Mouse (Mus musculus) mature B cell (primary cell): Measurements from ENCODE around the gene Usp49.
"Not testable (repeated sequence)": the region's sequence is repeated elsewhere in the genome, so short reads cannot be mapped to it uniquely, and the experiment has no call there.

ENCODE experiments used
- in situ Hi-C: fragments of 300-500 bp; cut with MboI; formaldehyde crosslinking; loops from 2 replicates; pipeline ENCODE4 v1.14.3; 2019

The Usp49 gene

DNA sequence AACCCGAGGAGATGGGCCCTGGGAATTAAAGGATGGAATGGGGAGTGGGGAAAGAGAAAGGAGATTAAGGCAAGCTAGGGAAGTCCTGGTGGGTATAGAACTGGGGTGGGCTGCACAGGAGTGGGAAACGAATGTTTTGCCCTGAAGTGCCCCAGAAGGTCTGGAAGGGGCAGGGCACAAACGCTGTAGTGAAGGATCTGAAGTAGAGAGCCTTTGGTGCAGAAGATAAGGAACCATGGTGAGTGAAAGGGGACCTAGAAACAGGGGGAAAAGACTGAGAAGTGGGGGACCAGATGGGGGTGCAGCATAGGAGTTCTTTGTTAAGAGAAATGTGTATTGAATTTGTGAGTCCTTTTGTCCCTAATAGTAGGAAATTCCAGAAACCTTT lies at the start of gene Usp49:
TSS of gene Usp49 (plus strand) at position 13 of the 388 bp plus-strand sequence.
- in situ Hi-C loops: no loop called here

- in situ Hi-C loops: no loop called here
Measured at GRCm38 (mm10) chr17:47580962-47581361, 49.5 kb upstream of the Usp49 start.

GRCm38 (mm10) chr17:47588517-47588916 lies 42.0 kb upstream of the Usp49 start:
- in situ Hi-C loops: no loop called here

GRCm38 (mm10) chr17:47591073-47591472 lies 39.4 kb upstream of the Usp49 start:
- in situ Hi-C loops: no loop called here

DNA sequence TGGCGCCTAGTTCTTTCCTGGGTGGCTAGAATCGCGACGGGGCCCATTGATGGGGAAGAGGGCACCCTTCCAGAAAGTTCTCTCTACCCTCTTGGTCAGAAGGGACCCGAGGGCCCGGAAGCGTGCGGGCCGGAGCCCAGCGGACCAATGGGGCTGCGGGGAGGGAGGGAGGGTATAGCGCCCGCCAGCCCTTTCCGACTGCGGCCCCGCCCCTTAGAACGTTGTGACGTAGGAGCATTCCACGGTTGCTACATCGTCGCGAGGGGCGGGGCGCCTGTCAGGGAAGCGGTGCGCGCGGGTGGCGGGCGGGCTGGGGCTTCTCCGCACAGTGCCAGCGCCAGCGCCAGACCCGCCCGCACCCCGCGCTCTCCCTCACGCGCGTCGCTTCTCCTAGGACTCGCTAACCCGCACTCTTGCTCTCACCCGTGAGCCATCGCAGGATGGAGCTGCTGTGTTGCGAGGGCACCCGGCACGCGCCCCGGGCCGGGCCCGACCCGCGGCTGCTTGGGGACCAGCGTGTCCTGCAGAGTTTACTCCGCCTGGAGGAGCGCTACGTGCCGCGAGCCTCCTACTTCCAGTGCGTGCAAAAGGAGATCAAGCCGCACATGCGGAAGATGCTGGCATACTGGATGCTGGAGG lies 37.2 kb upstream of the Usp49 start:
- in situ Hi-C loops: no loop called here

DNA sequence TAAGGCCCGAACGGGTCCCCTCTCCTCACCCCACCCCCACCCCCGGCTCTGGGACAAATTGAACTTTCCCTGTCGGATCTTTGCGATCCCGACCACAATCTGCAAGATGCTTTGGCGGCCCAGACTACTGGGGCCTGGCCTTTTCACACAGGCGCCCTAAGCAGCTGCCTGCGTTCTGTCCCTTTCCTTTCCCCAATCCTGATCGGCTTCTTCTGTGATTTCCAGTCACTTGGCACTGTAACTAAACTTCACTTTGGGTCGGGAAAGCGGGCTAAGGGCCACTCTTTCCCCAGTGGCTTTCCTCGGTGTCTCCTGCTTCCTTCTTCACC lies 36.7 kb upstream of the Usp49 start:
- in situ Hi-C loops: no loop called here

- in situ Hi-C loops: no loop called here
Measured at GRCm38 (mm10) chr17:47594183-47594968, 36.1 kb upstream of the Usp49 start.

DNA sequence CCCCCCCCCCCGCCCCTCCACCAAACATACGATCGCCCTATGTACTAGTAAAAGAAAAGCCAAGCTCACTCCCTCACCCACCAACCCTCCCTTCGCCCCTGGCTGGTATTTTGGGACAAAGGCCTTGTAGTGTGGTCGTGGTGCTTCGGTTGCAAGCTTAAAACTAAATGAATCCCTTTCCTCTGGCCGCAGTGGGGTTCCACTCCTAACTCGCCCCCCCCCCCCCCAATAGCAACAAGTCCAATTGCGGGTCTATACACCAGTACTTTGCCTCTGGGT lies 35.6 kb upstream of the Usp49 start:
- in situ Hi-C loops: no loop called here

DNA sequence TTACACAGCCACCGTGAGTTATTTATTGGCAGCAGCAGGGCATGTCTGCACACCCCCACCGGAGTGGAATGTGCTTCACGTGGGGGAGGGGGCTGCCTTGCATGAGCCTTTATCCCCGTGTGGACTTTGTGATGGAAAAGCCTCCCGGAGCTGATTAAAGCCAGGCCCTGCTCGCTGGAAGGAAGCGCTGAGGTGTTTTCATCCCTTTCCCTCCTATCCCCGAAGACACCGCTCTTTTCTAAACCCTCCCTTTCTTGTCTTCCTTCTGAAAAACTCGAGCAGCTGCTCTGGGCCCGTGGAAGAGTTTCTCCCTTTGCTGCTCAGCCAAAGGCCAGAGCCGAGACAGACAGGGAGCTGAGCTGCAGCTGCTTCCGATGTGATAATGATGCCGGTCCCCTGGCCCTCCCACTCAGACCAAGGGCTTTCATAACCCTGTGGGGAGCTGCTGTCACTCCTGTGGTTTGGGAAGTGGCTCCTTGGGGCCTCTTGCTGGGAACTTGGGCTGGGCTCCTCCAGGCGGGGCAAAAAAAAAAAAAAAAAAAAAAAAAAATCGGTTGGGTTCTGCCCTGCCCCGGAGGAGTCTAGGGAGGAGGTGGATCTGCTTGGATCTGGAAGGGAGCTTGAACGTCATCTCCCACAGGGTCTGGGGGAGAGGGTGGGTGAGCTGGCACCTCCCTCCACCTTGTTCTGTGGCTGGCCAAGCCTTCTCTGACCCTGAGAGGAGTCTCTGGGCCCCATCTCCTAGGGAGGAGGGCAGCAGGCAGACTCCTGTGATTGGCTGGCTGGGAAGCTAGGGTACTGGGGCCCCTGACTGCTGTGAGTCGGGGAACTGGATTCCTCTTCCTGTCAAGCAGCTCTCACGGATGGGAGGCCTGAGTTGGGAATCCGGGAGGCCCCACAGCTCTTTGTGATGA lies 35.0 kb upstream of the Usp49 start:
- in situ Hi-C loops: no loop called here

DNA sequence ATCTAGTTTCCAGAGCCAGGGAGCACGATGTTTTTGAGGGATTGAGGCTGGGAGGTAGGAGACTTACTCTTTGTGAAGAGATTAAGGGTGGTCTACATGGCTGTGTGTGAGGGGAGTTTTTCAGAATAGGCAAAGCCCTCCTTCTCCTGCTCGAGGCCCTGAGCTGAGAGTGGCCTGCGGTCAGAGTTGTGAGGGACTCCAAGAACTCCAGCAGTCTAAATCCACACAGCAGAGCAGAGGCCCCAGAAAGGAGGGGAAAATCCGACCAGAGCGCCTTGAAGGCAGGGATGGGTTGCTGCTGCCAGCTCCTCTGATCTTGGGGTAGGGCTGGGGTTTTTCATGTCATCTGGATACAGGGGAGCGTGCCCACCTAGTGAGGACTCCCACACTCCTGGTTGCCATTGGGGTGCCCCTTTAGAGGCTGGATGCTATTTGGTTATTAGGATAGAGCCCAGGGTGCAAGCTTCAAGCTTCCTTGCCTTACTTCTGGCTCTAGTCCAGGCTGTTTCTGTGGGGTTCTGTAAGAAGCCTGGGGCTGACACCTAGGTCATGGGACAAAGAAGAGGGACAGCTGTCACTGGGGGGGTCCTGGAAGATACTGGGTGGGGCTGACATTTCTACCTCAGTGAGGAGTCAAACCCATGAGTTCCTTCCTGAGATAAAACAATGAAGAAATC lies 34.2 kb upstream of the Usp49 start:
- in situ Hi-C loops: no loop called here

DNA sequence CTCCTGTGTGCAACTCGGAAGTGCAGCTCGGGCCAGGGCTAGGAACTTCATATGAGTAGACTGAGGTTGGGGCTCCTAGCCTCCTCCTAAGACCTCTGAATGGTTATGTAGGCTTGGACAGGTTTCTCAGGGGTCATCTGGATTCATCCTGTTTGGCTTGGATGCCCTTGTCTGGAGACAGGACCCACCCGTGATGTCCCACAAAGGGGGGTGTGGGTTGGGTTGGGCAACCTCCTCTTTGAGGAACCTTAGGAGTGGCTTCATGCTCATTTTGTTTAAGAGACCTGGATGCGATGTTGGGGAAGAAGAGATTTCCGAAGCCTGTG lies 33.7 kb upstream of the Usp49 start:
- in situ Hi-C loops: no loop called here

- in situ Hi-C loops: no loop called here
Measured at GRCm38 (mm10) chr17:47597261-47597660, 33.2 kb upstream of the Usp49 start.

- in situ Hi-C loops: no loop called here
Measured at GRCm38 (mm10) chr17:47597838-47598579, 32.5 kb upstream of the Usp49 start.

DNA sequence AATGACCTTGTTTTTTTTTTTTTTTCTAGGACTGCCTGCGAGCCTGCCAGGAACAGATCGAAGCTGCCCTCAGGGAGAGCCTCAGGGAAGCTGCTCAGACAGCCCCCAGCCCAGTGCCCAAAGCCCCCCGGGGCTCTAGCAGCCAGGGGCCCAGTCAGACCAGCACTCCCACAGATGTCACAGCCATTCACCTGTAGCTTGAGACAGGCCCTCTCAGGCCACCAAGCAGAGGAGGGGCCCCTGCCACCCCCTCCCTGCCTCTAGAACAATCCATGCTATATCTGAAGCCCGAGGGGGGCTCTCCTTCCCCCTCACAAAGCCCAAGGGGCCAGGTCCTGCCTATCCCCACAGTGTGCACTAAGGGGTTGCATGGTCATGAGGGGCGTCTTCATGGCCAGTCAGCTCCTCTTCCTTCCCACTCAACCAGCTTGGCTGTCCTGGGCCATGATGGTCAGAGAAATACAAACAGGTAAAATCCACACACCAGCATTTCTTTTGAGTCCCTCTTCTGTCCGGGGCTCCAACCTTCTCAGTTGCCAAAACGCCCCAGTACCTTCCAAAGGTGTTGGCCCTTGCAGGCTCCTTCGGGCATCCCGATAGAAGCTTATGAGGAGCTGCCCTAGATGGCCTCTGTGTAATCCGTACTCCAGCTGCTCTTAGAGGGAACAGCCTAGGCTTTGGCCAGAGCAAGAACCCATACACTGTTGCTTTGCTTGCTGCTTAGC lies 31.7 kb upstream of the Usp49 start:
- in situ Hi-C loops: not testable (repeated sequence)

GRCm38 (mm10) chr17:47599511-47600297 lies 30.8 kb upstream of the Usp49 start:
- in situ Hi-C loops: no loop called here

DNA sequence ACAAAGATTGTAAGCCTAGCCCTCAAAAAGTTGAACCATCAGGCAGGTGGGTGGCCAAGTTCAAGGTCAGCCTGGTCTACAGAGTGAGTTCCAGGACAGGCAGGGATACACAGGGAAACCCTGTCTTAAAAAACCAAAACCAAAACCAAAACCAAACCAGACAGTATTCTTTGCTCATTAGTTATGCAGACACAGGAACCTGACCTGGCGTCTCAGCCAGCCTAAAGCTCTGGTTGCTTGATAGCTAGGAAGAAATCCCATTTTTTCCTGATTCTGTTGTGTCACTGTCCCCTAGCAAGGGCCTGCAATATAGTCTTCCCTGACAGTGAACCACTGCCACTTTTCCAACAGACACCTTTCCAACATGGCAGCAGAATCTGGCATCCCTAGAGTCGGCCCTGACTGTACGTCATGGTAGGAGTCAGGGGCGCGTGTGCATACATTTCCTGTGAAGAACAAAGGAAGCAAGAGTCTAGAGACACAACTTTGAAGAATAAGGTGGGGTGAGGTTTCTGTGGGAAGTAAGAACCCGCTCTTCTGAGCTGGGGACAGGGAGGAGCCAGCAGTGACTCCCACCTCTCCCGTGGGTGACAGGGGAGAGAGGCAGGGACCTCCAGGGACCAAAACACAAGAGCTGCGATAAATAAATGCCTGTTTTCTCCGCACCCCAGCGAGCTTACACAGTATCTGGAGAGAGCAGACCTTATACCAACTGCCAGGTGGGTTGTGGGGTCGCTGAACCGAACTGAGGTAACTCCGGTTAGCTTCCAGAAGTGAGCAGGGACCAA lies 29.7 kb upstream of the Usp49 start:
- in situ Hi-C loops: no loop called here

DNA sequence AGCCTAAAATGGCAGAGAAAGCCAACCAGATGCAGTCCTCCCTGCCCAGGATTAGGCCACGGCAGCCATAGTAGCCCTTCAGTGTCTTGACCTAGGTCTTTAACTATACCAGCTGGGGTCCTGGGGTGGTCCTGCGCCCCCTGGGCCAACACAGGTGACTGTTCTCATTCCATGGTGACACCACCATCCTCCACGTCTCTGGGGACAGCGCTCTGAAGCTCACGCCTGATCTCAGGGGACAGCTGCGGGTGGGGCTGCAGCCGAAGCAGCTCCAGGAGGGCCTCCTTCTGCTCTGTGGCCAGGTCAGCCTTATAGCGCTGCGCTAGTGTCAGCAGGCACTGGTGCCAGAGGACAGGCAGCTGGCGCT lies 29.1 kb upstream of the Usp49 start:
- in situ Hi-C loops: no loop called here

DNA sequence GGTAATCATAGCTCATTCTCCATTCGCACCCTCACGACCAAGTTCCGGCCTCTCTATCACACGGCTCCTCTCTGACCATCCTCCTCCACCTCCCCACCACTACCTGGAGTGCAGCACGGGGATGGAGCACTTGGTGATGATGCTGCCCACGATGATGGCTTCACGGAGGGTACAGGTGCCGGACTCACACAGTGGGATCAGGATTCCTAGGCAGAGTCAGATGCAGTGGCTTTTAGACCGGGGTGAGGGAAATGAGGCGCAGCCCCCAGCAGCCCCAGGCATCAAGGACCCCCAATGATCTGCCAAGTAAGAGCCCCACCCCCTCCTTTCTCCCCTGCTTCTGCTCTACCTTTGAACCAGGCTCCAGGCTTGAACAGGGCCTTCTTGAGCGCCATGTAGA lies 28.2 kb upstream of the Usp49 start:
- in situ Hi-C loops: no loop called here

GRCm38 (mm10) chr17:47606220-47606619 lies 24.3 kb upstream of the Usp49 start:
- in situ Hi-C loops: no loop called here

- in situ Hi-C loops: no loop called here
Measured at GRCm38 (mm10) chr17:47609182-47609581, 21.3 kb upstream of the Usp49 start.
